Mouse (Mus musculus) stomach, postnatal 0 days (tissue): ENCODE data around the gene Col9a1. TPM values are rescaled to one million over a fixed set of nuclear protein-coding genes. Genes with fewer than 3 reads are reported as not detected.

Experiments
- ATAC-seq: fragments of 200-750 bp; cut with Nextera tagmentation; 2 replicates; pipeline ENCODE4 v1.8.0; 2017; ENCODE audit not compliant: low FRiP score, low TSS enrichment
- DNase-seq: peaks from one replicate; pipeline ENCODE4 v3.0.0-alpha.2; 2016; ENCODE audit warnings: low spot score
- H3K27ac ChIP-seq: fragments of 300-500 bp; sonication (generic); replicated peaks from 2 replicates; pipeline ENCODE4 v1.5.1; 2014; ENCODE audit warnings: mild to moderate bottlenecking, control low read depth
- H3K27me3 ChIP-seq: fragments of 300-500 bp; sonication (generic); 2 replicates; pipeline ENCODE4 v1.6.1; 2014; ENCODE audit warnings: low read length; ENCODE audit not compliant: control insufficient read depth, insufficient read depth
- H3K36me3 ChIP-seq: fragments of 300-500 bp; sonication (generic); 2 replicates; pipeline ENCODE4 v1.6.1; 2014; ENCODE audit warnings: low read length, mixed read lengths; ENCODE audit not compliant: control insufficient read depth, insufficient read depth
- H3K4me1 ChIP-seq: fragments of 300-500 bp; sonication (generic); replicated peaks from 2 replicates; pipeline ENCODE4 v1.6.1; 2014; ENCODE audit warnings: antibody characterized with exemption; ENCODE audit not compliant: control insufficient read depth, insufficient read depth
- H3K4me2 ChIP-seq: fragments of 300-500 bp; sonication (generic); replicated peaks from 2 replicates; pipeline ENCODE4 v1.6.1; 2014; ENCODE audit warnings: low read depth, mild to moderate bottlenecking, control low read depth, moderate library complexity
- H3K4me3 ChIP-seq: fragments of 300-500 bp; sonication (generic); 2 replicates; pipeline ENCODE4 v1.5.1; 2014; ENCODE audit warnings: low read depth, low read length, control low read depth
- H3K9ac ChIP-seq: fragments of 300-500 bp; sonication (generic); 2 replicates; pipeline ENCODE4 v1.6.1; 2014; ENCODE audit warnings: mild to moderate bottlenecking, low read length, control low read depth, mixed read lengths
- H3K9me3 ChIP-seq: fragments of 300-500 bp; sonication (generic); 2 replicates; pipeline ENCODE4 v1.6.1; 2016; ENCODE audit warnings: low read length; ENCODE audit not compliant: control insufficient read depth
- CTCF ChIP-seq: IDR thresholded peaks from 2 replicates; pipeline ENCODE4 v1.5.1; 2016; ENCODE audit warnings: antibody characterized with exemption, low read depth, mild to moderate bottlenecking, moderate library complexity
- EP300 ChIP-seq: optimal IDR thresholded peaks from 2 replicates; pipeline ENCODE3; 2016; ENCODE audit warnings: antibody characterized with exemption
- WGBS: fragments of 180-500 bp; shearing (Covaris S2); extraction: QIAGEN DNeasy Blood & Tissue Kit; methylation state at CpG from one replicate; pipeline ENCODE4 v1.1.7; 2014; 5-methylcytosine and 5-hydroxymethylcytosine counted together
- polyA plus RNA-seq: library from polyadenylated mRNA; unstranded; fragments of >200 nt; fragmentation: Nextera tagmentation; extraction: Ambion mirVana; gene quantifications from 2 replicates; pipeline ENCODE4 v1.2.1, GENCODE M21; 2015

The Col9a1 gene
- polyA plus RNA-seq, 1 experiment from 2014 or later = 0.32 TPM

GRCm38 (mm10) chr1:24286360-24286759 is 109.0 kb downstream of the Col9a1 start:
- H3K4me1 ChIP-seq = no peaks in the 10 kb centered on the region
- TF ChIP-seq EP300 (no peak), CTCF (no peak)
- H3K27me3 ChIP-seq = no peaks in the 10 kb centered on the region
- no peak for DNase-seq
- no peaks in the 10 kb centered on the region for H3K9me3 ChIP-seq
- H3K9ac ChIP-seq = no peak overlapping the region
- no peaks in the 10 kb centered on the region for H3K36me3 ChIP-seq
- no peak for ATAC-seq
- H3K4me3 ChIP-seq = no peak overlapping the region
- 33% methylated on average over 6 of the region's 6 CpGs for WGBS
- no peak overlapping the region for H3K27ac ChIP-seq
- no peak overlapping the region for H3K4me2 ChIP-seq

GRCm38 (mm10) chr1:24292515-24292914 is 115.1 kb downstream of the Col9a1 start:
- Histone ChIP-seq H3K27ac (no peak overlapping the region), H3K4me1 (no peaks in the 10 kb centered on the region), H3K36me3 (no peaks in the 10 kb centered on the region), H3K27me3 (no peaks in the 10 kb centered on the region), H3K4me3 (no peak overlapping the region), H3K9ac (no peak overlapping the region), H3K4me2 (no peak overlapping the region), H3K9me3 (no peaks in the 10 kb centered on the region)
- no peak for TF ChIP-seq CTCF
- no peak for TF ChIP-seq EP300
- no peak for DNase-seq
- ATAC-seq = no peak
- WGBS = 51% methylated on average over 2 of the region's 2 CpGs

DNA sequence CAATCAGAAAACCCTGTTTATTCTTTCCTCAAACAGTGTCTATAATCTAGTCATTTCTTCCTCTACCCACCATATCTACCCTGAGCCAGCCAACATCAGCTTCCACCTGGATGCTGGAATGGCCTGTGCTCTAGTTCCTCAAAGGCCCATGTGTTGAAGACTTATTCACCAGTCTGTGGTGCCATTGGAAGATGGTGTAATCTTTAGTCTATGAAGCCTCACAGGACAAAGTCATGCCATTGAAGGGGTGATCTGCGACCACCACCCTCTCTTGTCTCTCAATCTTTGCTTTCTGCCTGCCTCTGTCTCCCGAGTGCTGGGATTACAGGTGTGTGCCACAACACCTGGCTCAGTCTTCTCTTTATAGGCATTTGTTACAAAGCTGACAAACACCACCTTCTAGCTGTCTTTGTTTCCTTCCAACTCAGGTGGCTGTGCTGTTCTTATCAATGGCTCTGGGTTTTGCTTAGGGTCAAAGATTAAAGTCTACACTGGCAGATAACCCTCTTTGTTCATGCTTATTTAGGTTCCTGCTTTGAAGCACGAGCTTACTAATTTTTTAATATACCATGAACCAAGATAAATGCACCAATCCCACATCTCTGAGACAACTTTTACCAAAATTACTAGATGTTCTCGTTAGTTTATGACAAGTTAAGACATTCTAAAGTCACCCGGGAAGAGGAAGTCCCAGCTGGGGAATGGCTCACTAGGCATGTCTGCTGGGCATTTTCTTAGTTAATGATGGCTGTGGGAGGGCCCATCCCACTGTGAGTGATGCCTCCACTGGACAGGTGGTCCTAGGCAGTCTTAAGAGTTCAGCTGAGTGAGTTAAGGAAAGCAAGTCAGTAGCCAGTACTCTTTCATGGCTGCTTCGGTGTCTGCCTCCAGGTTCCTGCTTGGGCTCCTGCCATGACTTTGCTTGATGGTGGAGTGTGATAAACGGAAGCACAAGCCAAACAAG is 117.9 kb downstream of the Col9a1 start:
- Histone ChIP-seq H3K9ac (no peak overlapping the region), H3K27ac (no peak overlapping the region), H3K4me1 (no peaks in the 10 kb centered on the region), H3K36me3 (no peaks in the 10 kb centered on the region), H3K9me3 (no peaks in the 10 kb centered on the region), H3K4me3 (no peak overlapping the region), H3K27me3 (no peaks in the 10 kb centered on the region), H3K4me2 (no peak overlapping the region)
- DNase-seq (no peak), ATAC-seq (no peak)
- 57% methylated on average over 7 of the region's 7 CpGs for WGBS
- no peak for TF ChIP-seq CTCF

- no peak overlapping the region for H3K27ac ChIP-seq
- H3K4me3 ChIP-seq = no peak overlapping the region
- 80% methylated on average over 3 of the region's 3 CpGs for WGBS
- ATAC-seq = no peak
- no peaks in the 10 kb centered on the region for H3K9me3 ChIP-seq
- DNase-seq = no peak
- no peak overlapping the region for H3K9ac ChIP-seq
- no peaks in the 10 kb centered on the region for H3K4me1 ChIP-seq
- no peaks in the 10 kb centered on the region for H3K27me3 ChIP-seq
- TF ChIP-seq CTCF = peak; percentile 22; the same call in 1 of the 2 replicates
- TF ChIP-seq EP300 = no peak
- H3K36me3 ChIP-seq = no peaks in the 10 kb centered on the region
- no peak overlapping the region for H3K4me2 ChIP-seq
These were observed 123.3 kb downstream of the Col9a1 start for GRCm38 (mm10) chr1:24300700-24301099.

Other genes starting within 250 kb of the Col9a1 start
- gene Sdhaf4, start 172.0 kb upstream of the Col9a1 start, polyA plus RNA-seq = 69.9 and 72.8 TPM in 2 replicates
- gene Fam135a, start 77.3 kb upstream of the Col9a1 start, polyA plus RNA-seq = 17.6 and 20.5 TPM in 2 replicates